Mouse (Mus musculus) neural tube, embryonic 13.5 days (tissue): ENCODE data around the gene Fbxo28. TPM values are rescaled to one million over a fixed set of nuclear protein-coding genes. Genes with fewer than 3 reads are reported as not detected.
A peak's percentile ranks its signal among the peaks of the same experiment; 100 is the strongest.

Source experiments
- ATAC-seq: fragments of 200-750 bp; cut with Nextera tagmentation; 2 replicates; pipeline ENCODE4 v1.8.0; 2017; ENCODE audit warnings: low read depth, mild to moderate bottlenecking, moderate TSS enrichment, moderate library complexity
- H3K27ac ChIP-seq: fragments of 300-500 bp; sonication (generic); replicated peaks from 2 replicates; pipeline ENCODE4 v1.5.1; 2015; ENCODE audit warnings: moderate library complexity, mild to moderate bottlenecking, inconsistent platforms
- H3K27me3 ChIP-seq: fragments of 300-500 bp; sonication (generic); 2 replicates; pipeline ENCODE4 v1.6.1; 2015; ENCODE audit warnings: mild to moderate bottlenecking, inconsistent platforms
- H3K36me3 ChIP-seq: fragments of 300-500 bp; sonication (generic); 2 replicates; pipeline ENCODE4 v1.6.1; 2015; ENCODE audit warnings: mild to moderate bottlenecking, inconsistent platforms
- H3K4me1 ChIP-seq: fragments of 300-500 bp; sonication (generic); replicated peaks from 2 replicates; pipeline ENCODE4 v1.6.1; 2015; ENCODE audit warnings: inconsistent platforms
- H3K4me2 ChIP-seq: fragments of 300-500 bp; sonication (generic); 2 replicates; pipeline ENCODE4 v1.6.1; 2015; ENCODE audit warnings: inconsistent platforms, mild to moderate bottlenecking, moderate library complexity
- H3K4me3 ChIP-seq: fragments of 300-500 bp; sonication (generic); 2 replicates; pipeline ENCODE4 v1.5.1; 2015; ENCODE audit warnings: mild to moderate bottlenecking, inconsistent platforms
- H3K9ac ChIP-seq: fragments of 300-500 bp; sonication (generic); 2 replicates; pipeline ENCODE4 v1.6.1; 2015; ENCODE audit warnings: moderate library complexity, mild to moderate bottlenecking, inconsistent platforms
- H3K9me3 ChIP-seq: fragments of 300-500 bp; sonication (generic); 2 replicates; pipeline ENCODE4 v1.6.1; 2016; ENCODE audit warnings: inconsistent platforms
- WGBS: fragments of 180-500 bp; shearing (Covaris S2); methylation state at CpG from one replicate; pipeline ENCODE4 v1.1.7; 2015; 5-methylcytosine and 5-hydroxymethylcytosine counted together
- polyA plus RNA-seq: library from polyadenylated mRNA; unstranded; fragments of >200 nt; fragmentation: Nextera tagmentation; extraction: Ambion mirVana; gene quantifications from 2 replicates; pipeline ENCODE4 v1.2.1, GENCODE M21; 2015

The Fbxo28 gene
- polyA plus RNA-seq, 1 experiment from 2014 or later: 28.1 TPM

GRCm38 (mm10) chr1:182282091-182283075, 59.0 kb downstream of the Fbxo28 start, which contains the start of gene Degs1:
Gene Degs1 (minus strand): TSS chr1:182282804.
- peak; percentile 93 for ATAC-seq
- Histone ChIP-seq H3K27me3 (0 out of 2 replicates have a peak, but pooled peaks cover 5% of the 10 kb centered on the region), H3K36me3 (peaks cover 18% of the 10 kb centered on the region), H3K9me3 (no peaks in the 10 kb centered on the region), H3K4me3 (peak within 1 kb of the TSS; percentile 82), H3K27ac (peak within 1 kb of the TSS; percentile 89), H3K4me1 (peaks cover 30% of the 10 kb centered on the region), H3K4me2 (peak within 1 kb of the TSS; percentile 76), H3K9ac (peak within 1 kb of the TSS; percentile 90)
- WGBS: under 1% methylated on average over 90 of the region's 94 CpGs

GRCm38 (mm10) chr1:182281251-182281711, 60.1 kb downstream of the Fbxo28 start:
- Histone ChIP-seq H3K9ac (peak overlapping the region; percentile 62), H3K4me1 (peaks cover 30% of the 10 kb centered on the region), H3K27ac (0 out of 2 replicates have a peak overlapping the region, but pooled peaks have one; percentile 13), H3K36me3 (peaks cover 29% of the 10 kb centered on the region), H3K4me2 (peak overlapping the region; percentile 76), H3K27me3 (0 out of 2 replicates have a peak, but pooled peaks cover 5% of the 10 kb centered on the region), H3K4me3 (peak overlapping the region; percentile 82), H3K9me3 (no peaks in the 10 kb centered on the region)
- peak; percentile 29; the same call in 1 of the 2 replicates for ATAC-seq
- 15% methylated on average over 9 of the region's 9 CpGs for WGBS

GRCm38 (mm10) chr1:182280577-182280976, 60.9 kb downstream of the Fbxo28 start:
- Histone ChIP-seq H3K4me1 (peaks cover 30% of the 10 kb centered on the region), H3K9me3 (no peaks in the 10 kb centered on the region), H3K27ac (no peak overlapping the region), H3K36me3 (peaks cover 34% of the 10 kb centered on the region), H3K4me2 (peak overlapping the region; percentile 76), H3K27me3 (0 out of 2 replicates have a peak, but pooled peaks cover 5% of the 10 kb centered on the region), H3K4me3 (peak overlapping the region; percentile 82), H3K9ac (peak overlapping the region; percentile 62; the same call in 1 of the 2 replicates)
- 57% methylated on average over 11 of the region's 11 CpGs for WGBS
- no peak for ATAC-seq

GRCm38 (mm10) chr1:182280046-182280445, 61.4 kb downstream of the Fbxo28 start:
- Histone ChIP-seq H3K36me3 (peaks cover 40% of the 10 kb centered on the region), H3K27ac (no peak overlapping the region), H3K4me3 (no peak overlapping the region), H3K4me2 (peak overlapping the region; percentile 76; the same call in 1 of the 2 replicates), H3K9me3 (no peaks in the 10 kb centered on the region), H3K4me1 (peaks cover 30% of the 10 kb centered on the region), H3K27me3 (0 out of 2 replicates have a peak, but pooled peaks cover 5% of the 10 kb centered on the region), H3K9ac (no peak overlapping the region)
- WGBS: 77% methylated on average over 6 of the region's 6 CpGs
- no peak for ATAC-seq

- Histone ChIP-seq H3K36me3 (peaks cover 40% of the 10 kb centered on the region), H3K27me3 (0 out of 2 replicates have a peak, but pooled peaks cover 5% of the 10 kb centered on the region), H3K9ac (no peak overlapping the region), H3K4me2 (no peak overlapping the region), H3K4me3 (no peak overlapping the region), H3K27ac (no peak overlapping the region), H3K9me3 (no peaks in the 10 kb centered on the region), H3K4me1 (peaks cover 30% of the 10 kb centered on the region)
- no peak for ATAC-seq
- WGBS: 95% methylated on average over 4 of the region's 4 CpGs
Observed at GRCm38 (mm10) chr1:182279436-182279835, 62.0 kb downstream of the Fbxo28 start.

- Histone ChIP-seq H3K4me3 (no peak overlapping the region), H3K9me3 (no peaks in the 10 kb centered on the region), H3K27ac (no peak overlapping the region), H3K36me3 (peaks cover 51% of the 10 kb centered on the region), H3K9ac (no peak overlapping the region), H3K4me2 (no peak overlapping the region), H3K4me1 (peaks cover 3% of the 10 kb centered on the region), H3K27me3 (no peaks in the 10 kb centered on the region)
- no peak for ATAC-seq
- WGBS: 91% methylated on average over 6 of the region's 6 CpGs
Observed at GRCm38 (mm10) chr1:182275109-182275508, 66.3 kb downstream of the Fbxo28 start.

- 74% methylated on average over 5 of the region's 5 CpGs for WGBS
- ATAC-seq: no peak
Observed at GRCm38 (mm10) chr1:182271632-182272031, 69.8 kb downstream of the Fbxo28 start.

GRCm38 (mm10) chr1:182271130-182271529, 70.3 kb downstream of the Fbxo28 start:
- WGBS: 83% methylated on average over 5 of the region's 5 CpGs
- Histone ChIP-seq H3K27me3 (no peaks in the 10 kb centered on the region), H3K4me1 (no peaks in the 10 kb centered on the region), H3K36me3 (peaks cover 22% of the 10 kb centered on the region), H3K27ac (no peak overlapping the region), H3K9ac (no peak overlapping the region), H3K4me3 (no peak overlapping the region), H3K9me3 (no peaks in the 10 kb centered on the region), H3K4me2 (no peak overlapping the region)
- no peak for ATAC-seq

More at GRCm38 (mm10) chr1:182271632-182272031, 69.8 kb downstream of the Fbxo28 start:
- H3K4me3 ChIP-seq: no peak overlapping the region
- peaks cover 25% of the 10 kb centered on the region for H3K36me3 ChIP-seq
- no peak overlapping the region for H3K27ac ChIP-seq
- no peaks in the 10 kb centered on the region for H3K27me3 ChIP-seq
- H3K9ac ChIP-seq: no peak overlapping the region
- no peaks in the 10 kb centered on the region for H3K9me3 ChIP-seq
- H3K4me1 ChIP-seq: no peaks in the 10 kb centered on the region
- H3K4me2 ChIP-seq: no peak overlapping the region

- Histone ChIP-seq H3K4me1 (no peaks in the 10 kb centered on the region), H3K9ac (no peak overlapping the region), H3K4me2 (no peak overlapping the region), H3K27me3 (no peaks in the 10 kb centered on the region), H3K27ac (no peak overlapping the region), H3K9me3 (no peaks in the 10 kb centered on the region), H3K4me3 (no peak overlapping the region), H3K36me3 (peaks cover 11% of the 10 kb centered on the region; the same call in 1 of the 2 replicates)
- WGBS: 46% methylated on average over 4 of the region's 4 CpGs
- no peak for ATAC-seq
Observed at GRCm38 (mm10) chr1:182268317-182268716, 73.1 kb downstream of the Fbxo28 start.

GRCm38 (mm10) chr1:182266028-182266525, 75.4 kb downstream of the Fbxo28 start:
- no peaks in the 10 kb centered on the region for H3K4me1 ChIP-seq
- WGBS: 94% methylated on average over 11 of the region's 11 CpGs
- no peaks in the 10 kb centered on the region for H3K36me3 ChIP-seq
- H3K27me3 ChIP-seq: no peaks in the 10 kb centered on the region
- ATAC-seq: no peak
- H3K4me3 ChIP-seq: no peak overlapping the region
- H3K27ac ChIP-seq: no peak overlapping the region
- no peak overlapping the region for H3K4me2 ChIP-seq
- H3K9me3 ChIP-seq: no peaks in the 10 kb centered on the region
- no peak overlapping the region for H3K9ac ChIP-seq
